Mouse (Mus musculus) left cerebral cortex, adult 9 months (tissue): ENCODE results near the gene Zfp184.
"Not testable (repeated sequence)": the region's sequence is repeated elsewhere in the genome, so short reads cannot be mapped to it uniquely, and the experiment has no call there.

Experiments
- DNase-seq, 2 experiments: peaks; one replicate each; pipeline ENCODE4 v3.0.0; 2022; ENCODE audit warnings: low spot score in 2 of 2

Gene Zfp184

DNA sequence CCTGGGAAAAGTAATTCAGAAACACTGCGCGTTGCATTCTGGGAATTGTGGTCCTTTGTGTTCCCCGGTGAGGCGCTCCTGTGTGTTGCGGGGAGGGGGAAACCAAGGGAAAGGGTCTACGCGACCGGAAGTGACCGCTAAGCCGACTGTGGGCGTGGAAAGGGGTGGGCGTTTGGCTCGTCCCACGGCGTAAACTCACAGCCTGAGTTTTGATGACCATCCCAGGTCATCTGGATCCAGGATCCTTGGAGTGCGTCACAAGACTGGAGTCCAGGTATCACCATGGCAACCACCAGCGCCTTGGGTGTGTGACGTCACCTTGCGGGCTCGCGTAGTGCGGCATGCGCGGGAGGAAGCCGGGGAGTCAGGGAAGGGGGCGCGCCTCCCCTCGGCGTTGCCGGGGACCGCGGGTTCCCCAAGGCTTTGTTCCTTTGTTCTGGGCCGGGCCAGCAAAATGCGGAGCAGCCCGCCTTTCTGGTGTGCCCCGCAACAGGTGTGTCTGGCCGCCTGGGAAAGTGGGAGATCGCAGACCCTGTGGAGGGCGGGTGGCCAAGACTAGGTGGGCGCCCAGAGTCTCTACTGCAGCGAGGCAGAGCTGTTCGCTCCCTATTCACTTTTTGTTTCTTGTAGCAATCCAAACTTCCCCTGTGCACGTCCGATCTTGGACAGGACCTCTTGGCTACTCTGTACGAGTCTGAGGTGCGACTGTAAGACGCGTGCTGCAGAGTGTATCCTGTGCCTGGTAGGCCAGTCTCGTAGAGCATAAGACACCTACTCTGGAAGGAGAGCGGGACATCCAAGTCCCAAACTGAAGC, at the start of gene Zfp184:
Gene Zfp184, plus strand, starts transcription at position 169 of the 815 bp plus-strand sequence.
- peak; percentile 84 to 94 for DNase-seq

- peak; percentile 80 to 97 for DNase-seq
These were observed 48.2 kb upstream of the Zfp184 start for GRCm38 (mm10) chr13:21896549-21897244.

GRCm38 (mm10) chr13:21897245-21897634, 47.7 kb upstream of the Zfp184 start:
- no peak for DNase-seq

GRCm38 (mm10) chr13:21900870-21901565, 43.9 kb upstream of the Zfp184 start:
- DNase-seq, result not testable (repeated sequence)

GRCm38 (mm10) chr13:21903500-21903899, 41.4 kb upstream of the Zfp184 start:
- no peak for DNase-seq

GRCm38 (mm10) chr13:21904090-21904489, 40.8 kb upstream of the Zfp184 start:
- DNase-seq, result not testable (repeated sequence)

GRCm38 (mm10) chr13:21906301-21906700, 38.6 kb upstream of the Zfp184 start:
- no peak for DNase-seq

GRCm38 (mm10) chr13:21906946-21907806, 37.7 kb upstream of the Zfp184 start:
- peak in 1 of 2 experiments; percentile 28 for DNase-seq

GRCm38 (mm10) chr13:21907807-21908155, 37.1 kb upstream of the Zfp184 start:
- not testable (repeated sequence) for DNase-seq

GRCm38 (mm10) chr13:21910735-21911134, 34.2 kb upstream of the Zfp184 start:
- DNase-seq, result no peak

- DNase-seq, result no peak
These were observed 33.7 kb upstream of the Zfp184 start for GRCm38 (mm10) chr13:21911147-21911546.

GRCm38 (mm10) chr13:21913854-21914253, 31.0 kb upstream of the Zfp184 start:
- DNase-seq, result no peak

- DNase-seq, result peak in 1 of 2 experiments; percentile 39
These were observed 30.3 kb upstream of the Zfp184 start for GRCm38 (mm10) chr13:21914599-21914998.

DNA sequence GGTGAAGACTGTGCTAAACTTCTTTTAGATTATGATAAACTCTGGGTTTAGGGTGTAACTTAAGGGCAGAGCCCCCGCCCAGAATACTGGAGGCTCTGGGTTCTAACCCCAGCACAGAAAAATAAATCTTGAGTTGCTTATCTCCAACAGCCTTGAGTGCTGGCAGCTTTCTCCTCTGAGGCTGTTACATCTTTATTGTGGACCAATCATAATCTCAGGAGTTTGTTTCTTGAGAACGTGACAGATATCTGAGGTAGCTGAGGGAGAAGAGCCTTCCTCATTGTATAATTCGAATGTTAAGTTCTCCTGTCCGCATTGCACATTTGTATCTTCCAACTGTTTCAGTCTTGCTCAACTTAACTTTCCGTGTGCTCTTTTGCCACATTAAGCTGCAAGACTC, 29.4 kb upstream of the Zfp184 start:
- DNase-seq, result no peak

DNA sequence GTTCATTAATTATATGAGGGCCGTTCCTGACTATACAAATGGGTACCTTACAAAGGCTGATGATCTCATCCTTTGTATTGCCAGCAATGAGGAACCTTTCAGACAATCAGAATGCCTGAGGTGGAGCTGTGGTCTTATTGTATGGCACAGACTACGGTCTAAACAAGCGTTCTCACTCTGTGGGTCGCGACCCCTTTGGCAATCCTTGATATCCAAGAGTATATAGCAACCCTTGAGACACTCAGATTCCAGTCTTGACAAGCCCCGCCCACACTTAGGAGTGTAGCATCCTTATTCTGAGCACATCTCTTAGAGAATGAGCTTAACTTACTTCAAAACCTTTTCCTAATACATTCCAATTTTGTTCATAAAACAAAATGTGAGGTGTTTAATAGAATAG, 28.8 kb upstream of the Zfp184 start:
- no peak for DNase-seq

DNA sequence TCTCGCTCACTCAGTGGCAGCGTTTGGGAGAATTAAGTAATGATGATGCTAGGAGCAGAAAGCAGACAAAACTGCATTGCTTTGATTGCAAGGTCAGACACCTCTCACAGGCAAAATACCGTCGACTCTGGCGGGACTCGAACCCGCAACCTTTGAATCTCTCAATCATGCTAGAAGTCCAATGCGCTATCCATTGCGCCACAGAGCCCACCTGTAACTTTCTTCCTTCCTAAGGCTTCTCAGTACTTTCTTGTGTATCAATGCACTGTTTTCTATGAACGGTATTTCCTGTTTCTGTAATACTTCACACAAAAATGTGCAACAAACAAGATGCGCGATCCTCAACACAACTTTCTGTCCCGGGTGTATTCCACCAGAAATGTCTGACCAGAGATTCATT, 27.9 kb upstream of the Zfp184 start:
- no peak for DNase-seq

DNA sequence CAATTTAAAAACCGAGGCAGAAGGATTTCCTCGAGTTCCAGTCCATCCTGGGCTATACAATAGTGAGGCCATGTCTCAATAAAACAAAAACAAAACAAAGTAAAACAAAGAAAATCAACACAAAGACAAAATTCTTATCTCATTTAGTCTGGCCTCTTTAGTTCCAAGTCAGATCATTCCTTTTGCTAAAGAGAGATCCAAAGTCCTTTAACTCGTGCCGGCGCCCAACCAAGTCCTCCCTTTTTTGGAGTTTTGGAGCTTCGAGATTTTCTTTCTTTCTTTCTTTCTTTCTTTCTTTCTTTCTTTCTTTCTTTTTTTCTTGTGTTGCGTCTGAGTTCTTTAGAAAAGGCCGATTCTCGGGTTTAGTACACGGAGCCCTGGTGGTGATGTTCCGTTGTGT, 27.4 kb upstream of the Zfp184 start:
- DNase-seq, result no peak

- DNase-seq, result no peak
These were observed 26.9 kb upstream of the Zfp184 start for GRCm38 (mm10) chr13:21917992-21918391.

DNA sequence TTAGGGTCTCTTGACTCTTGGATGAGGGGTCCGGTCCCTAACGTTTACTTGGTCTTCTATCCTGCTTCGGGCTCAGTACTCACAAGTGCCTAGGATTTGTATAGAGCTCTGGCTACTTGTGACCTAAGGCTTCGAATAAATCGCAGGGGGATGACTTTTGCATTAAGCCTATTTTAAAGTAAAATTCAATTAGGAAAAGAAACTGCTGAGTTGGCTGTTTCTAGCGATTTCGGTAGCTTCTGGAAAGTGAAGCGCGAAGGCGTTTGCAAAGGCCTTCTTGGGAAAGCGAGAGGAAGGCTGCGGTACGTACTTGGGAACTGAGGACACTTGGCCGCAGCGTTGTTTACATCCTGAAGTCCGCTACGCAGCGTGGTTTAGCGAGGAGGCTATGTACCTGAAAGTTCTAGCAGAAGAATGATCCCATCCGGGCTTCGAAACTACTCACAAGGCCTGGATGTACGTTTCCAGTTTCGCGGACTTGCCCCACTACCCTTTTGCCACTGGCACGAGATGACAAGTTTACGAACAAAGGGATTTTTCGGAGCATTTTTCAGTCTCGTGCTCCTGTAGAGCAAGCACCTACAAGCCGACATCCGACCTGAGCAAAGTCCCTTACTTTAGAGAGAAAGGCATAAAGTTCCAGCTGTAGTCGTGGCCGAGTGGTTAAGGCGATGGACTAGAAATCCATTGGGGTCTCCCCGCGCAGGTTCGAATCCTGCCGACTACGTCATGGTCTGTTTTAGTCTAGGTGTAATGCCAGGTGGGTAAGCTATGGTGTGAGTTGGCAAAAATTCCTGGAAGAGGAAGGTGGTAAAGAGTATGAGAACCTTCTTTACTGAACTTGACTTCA, 26.1 kb upstream of the Zfp184 start:
- no peak for DNase-seq

DNA sequence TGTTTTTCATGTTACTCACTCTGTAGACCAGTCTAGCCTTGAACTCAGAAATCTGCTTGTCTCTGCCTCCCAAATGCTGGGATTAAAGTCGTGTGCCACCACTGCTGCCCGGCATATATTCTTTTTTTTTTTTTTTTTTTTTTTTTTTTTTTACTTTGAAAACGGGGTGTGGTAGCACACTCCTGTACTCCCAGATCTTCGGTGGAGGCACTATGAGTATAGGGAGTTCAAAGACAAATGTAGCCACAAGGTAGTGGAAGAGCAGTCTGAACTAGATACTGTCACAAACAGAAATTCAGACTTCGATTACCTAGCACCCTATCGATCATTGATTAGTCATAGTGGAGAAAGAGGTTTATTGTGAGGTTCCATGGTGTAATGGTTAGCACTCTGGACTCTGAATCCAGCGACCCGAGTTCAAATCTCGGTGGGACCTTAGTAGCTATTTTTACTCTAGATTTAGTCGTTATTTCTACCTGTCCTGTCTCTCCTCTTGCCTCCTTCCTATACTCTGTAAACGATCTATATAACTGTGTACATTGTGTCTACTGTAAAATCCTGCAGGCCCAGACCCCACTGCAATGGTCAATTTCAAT, 25.0 kb upstream of the Zfp184 start:
- no peak for DNase-seq
